Mouse (Mus musculus) myocyte (in vitro differentiated cells): ENCODE measurements at regions not wholly inside any gene's neighbourhood (a gene's known extent, or its start where the extent isn't known, plus 50 kb on each side); places are given as distances from the start of the nearest gene placed in this dataset.

Experiments used
- H3K27me3 ChIP-seq: one replicate; pipeline ENCODE4 v1.6.1; 2011; ENCODE audit not compliant: control insufficient read depth, insufficient read depth, insufficient read length
- H3K36me3 ChIP-seq: one replicate; pipeline ENCODE4 v1.6.1; 2011; ENCODE audit not compliant: control insufficient read depth, insufficient read depth
- H3K4me2 ChIP-seq: one replicate; pipeline ENCODE4 v1.6.1; 2011; ENCODE audit warnings: low read depth, control low read depth
- H3K4me3 ChIP-seq: one replicate; pipeline ENCODE4 v1.5.1; 2011; ENCODE audit warnings: mild to moderate bottlenecking, control low read depth, moderate library complexity
- H3K79me2 ChIP-seq: one replicate; pipeline ENCODE4 v1.6.1; 2011; ENCODE audit not compliant: control insufficient read depth, insufficient read depth
- H3ac ChIP-seq: one replicate; pipeline ENCODE4 v1.6.1; 2011; ENCODE audit not compliant: control insufficient read depth, insufficient read length
- CEBPB ChIP-seq: IDR thresholded peaks from 2 replicates; pipeline ENCODE4 v1.6.1; 2011; ENCODE audit warnings: mild to moderate bottlenecking, moderate library complexity; ENCODE audit not compliant: poor library complexity, insufficient read depth, severe bottlenecking
- E2F4 ChIP-seq: IDR thresholded peaks from one replicate; pipeline ENCODE4 v1.6.1; 2011; ENCODE audit warnings: mild to moderate bottlenecking, control low read depth, moderate library complexity; ENCODE audit not compliant: insufficient read depth
- MAX ChIP-seq: IDR thresholded peaks from one replicate; pipeline ENCODE4 v1.6.1; 2011; ENCODE audit warnings: low read depth, mild to moderate bottlenecking, control low read depth
- MYOD1 ChIP-seq, 3 experiments: IDR thresholded peaks; one replicate each; pipeline ENCODE4 v1.6.1; 2011; ENCODE audit warnings: control low read depth in 2 of 3, low read depth in 2 of 3, mild to moderate bottlenecking in 2 of 3, moderate library complexity in 1 of 3; ENCODE audit not compliant: insufficient read length in 2 of 3, control insufficient read depth in 1 of 3
- MYOG ChIP-seq, 3 experiments: IDR thresholded peaks; one replicate each; pipeline ENCODE4 v1.6.1; 2011; ENCODE audit warnings: control low read depth in 2 of 3, low read depth in 2 of 3, mild to moderate bottlenecking in 2 of 3; ENCODE audit not compliant: insufficient read length in 2 of 3, control insufficient read depth in 1 of 3, insufficient read depth in 1 of 3
- POLR2A ChIP-seq: IDR thresholded peaks from one replicate; pipeline ENCODE4 v1.6.1; 2011; ENCODE audit warnings: low read depth, mild to moderate bottlenecking, control low read depth, moderate library complexity; ENCODE audit not compliant: insufficient read length
- POLR2AphosphoS2 ChIP-seq: IDR thresholded peaks from one replicate; pipeline ENCODE4 v1.6.1; 2011; ENCODE audit warnings: low read depth, control low read depth; ENCODE audit not compliant: insufficient read length
- REST ChIP-seq: IDR thresholded peaks from one replicate; pipeline ENCODE4 v1.6.1; 2011; ENCODE audit warnings: mild to moderate bottlenecking, control low read depth, moderate library complexity; ENCODE audit not compliant: insufficient read depth, insufficient read length
- SRF ChIP-seq: IDR thresholded peaks from one replicate; pipeline ENCODE4 v1.6.1; 2011; ENCODE audit warnings: low read depth; ENCODE audit not compliant: control insufficient read depth, insufficient read length
- TCF12 ChIP-seq: IDR thresholded peaks from one replicate; pipeline ENCODE4 v1.6.1; 2011; ENCODE audit warnings: mild to moderate bottlenecking, control low read depth; ENCODE audit not compliant: poor library complexity, insufficient read depth, severe bottlenecking
- TCF3 ChIP-seq: IDR thresholded peaks from one replicate; pipeline ENCODE4 v1.6.1; 2011; ENCODE audit warnings: low read depth, control low read depth; ENCODE audit not compliant: insufficient read length
- USF1 ChIP-seq: IDR thresholded peaks from one replicate; pipeline ENCODE4 v1.6.1; 2011; ENCODE audit warnings: low read depth, mild to moderate bottlenecking, control low read depth, moderate library complexity

DNA sequence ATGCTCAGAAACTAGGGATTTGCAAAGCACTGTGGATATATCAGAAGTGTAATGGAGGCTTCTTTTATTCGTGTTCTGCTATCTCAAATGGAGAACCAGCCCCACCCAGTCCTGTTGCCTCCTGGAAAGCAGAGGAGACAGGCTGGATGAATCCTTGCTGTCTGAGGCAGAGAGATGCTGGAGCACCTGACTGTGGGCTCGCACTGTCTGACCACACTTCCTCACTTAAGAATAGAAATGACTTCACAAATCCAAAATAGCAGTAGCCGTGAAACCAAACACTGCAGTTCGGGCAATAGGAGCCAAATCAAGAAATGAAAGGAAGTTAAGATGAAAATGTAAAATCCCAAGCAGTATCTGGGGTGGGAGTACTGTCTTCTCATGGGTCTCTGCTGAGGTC, 299.4 kb upstream of the Kirrel3 start:
- H3K36me3 ChIP-seq = no peaks in the 10 kb centered on the region

DNA sequence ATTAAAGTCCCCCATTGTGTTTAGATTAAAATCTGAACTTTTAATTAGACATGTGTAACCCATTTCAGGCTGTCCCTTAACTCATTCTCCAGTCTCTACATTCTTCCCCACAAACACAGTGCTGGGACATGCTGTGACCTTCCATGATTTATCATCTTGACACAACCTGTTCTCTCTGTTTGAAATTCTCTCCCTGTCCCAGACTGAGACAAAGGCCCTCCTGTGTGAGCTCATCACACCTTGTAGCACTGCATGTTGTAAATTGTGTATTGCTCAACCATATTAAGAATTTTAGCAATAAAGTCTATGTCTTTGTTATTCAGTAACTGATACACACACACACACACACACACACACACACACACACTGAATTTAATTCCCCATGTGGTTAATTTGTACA, 293.2 kb upstream of the Kirrel3 start:
- H3K4me3 ChIP-seq = no peak overlapping the region
- TF ChIP-seq SRF (no peak), USF1 (no peak), REST (no peak), MYOG (IDR thresholded peaks at IDR 0.05; ENCODE audit: control insufficient read depth in 1 of 3, insufficient read depth in 1 of 3, insufficient read length in 2 of 3, low read depth in 2 of 3) (no peak), POLR2AphosphoS2 (no peak), E2F4 (no peak), POLR2A (no peak), MAX (no peak), MYOD1 (IDR thresholded peaks at IDR 0.05; ENCODE audit: control insufficient read depth in 1 of 3, insufficient read length in 2 of 3, low read depth in 2 of 3) (no peak)
- H3K36me3 ChIP-seq = no peaks in the 10 kb centered on the region
- no peak overlapping the region for H3ac ChIP-seq
- no peaks in the 10 kb centered on the region for H3K79me2 ChIP-seq
- no peak overlapping the region for H3K4me2 ChIP-seq
- no peaks in the 10 kb centered on the region for H3K27me3 ChIP-seq

More for the DNA sequence above, 299.4 kb upstream of the Kirrel3 start:
- TF ChIP-seq MYOD1 (IDR thresholded peaks at IDR 0.05; ENCODE audit: control insufficient read depth in 1 of 3, insufficient read length in 2 of 3, low read depth in 2 of 3) (peak in 1 of 3 experiments; percentile 36), MYOG (IDR thresholded peaks at IDR 0.05; ENCODE audit: control insufficient read depth in 1 of 3, insufficient read depth in 1 of 3, insufficient read length in 2 of 3, low read depth in 2 of 3) (no peak)
- H3K4me2 ChIP-seq = no peak overlapping the region
- no peaks in the 10 kb centered on the region for H3K79me2 ChIP-seq
- no peaks in the 10 kb centered on the region for H3K27me3 ChIP-seq
- no peak overlapping the region for H3ac ChIP-seq
- no peak overlapping the region for H3K4me3 ChIP-seq

GRCm38 (mm10) chr9:34202122-34202941, 283.4 kb upstream of the Kirrel3 start:
- Histone ChIP-seq H3K27me3 (no peaks in the 10 kb centered on the region), H3ac (no peak overlapping the region), H3K36me3 (no peaks in the 10 kb centered on the region), H3K4me3 (no peak overlapping the region), H3K79me2 (no peaks in the 10 kb centered on the region), H3K4me2 (no peak overlapping the region)
- no peak for TF ChIP-seq POLR2A
- TF ChIP-seq TCF12 = no peak
- no peak for TF ChIP-seq SRF

DNA sequence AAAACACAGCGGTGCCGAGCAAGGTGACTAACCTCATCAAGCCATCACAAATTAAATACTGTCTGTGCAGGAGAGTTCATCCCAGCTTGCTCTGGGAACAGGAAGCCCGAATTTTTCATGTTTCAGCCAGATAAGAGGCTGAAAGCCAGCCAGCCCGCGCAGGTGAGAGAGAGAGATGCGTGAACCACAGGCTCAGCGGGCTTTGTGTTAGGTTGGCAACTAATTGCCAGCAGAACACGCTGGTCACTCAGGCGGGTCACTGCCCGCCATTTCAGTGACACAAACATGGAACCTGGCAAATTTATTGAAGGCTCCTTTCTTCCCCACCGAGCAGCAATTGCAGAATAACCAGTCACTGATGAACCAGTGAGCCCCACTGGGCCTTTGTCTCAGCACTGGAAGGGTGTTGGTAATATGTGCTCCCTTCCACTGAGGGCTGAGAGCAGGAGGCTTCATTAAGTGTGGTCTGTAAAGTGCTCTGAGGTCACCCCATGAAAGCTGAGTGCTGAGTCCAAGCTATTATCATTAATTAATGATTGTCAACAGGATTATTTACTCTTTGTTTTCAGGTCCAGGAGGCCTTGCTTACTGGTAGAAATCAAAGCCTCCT, 282.6 kb upstream of the Kirrel3 start:
- no peak overlapping the region for H3K4me3 ChIP-seq
- no peak overlapping the region for H3ac ChIP-seq
- H3K27me3 ChIP-seq = no peaks in the 10 kb centered on the region
- H3K36me3 ChIP-seq = no peaks in the 10 kb centered on the region
- no peaks in the 10 kb centered on the region for H3K79me2 ChIP-seq
- TF ChIP-seq MAX (no peak), MYOD1 (IDR thresholded peaks at IDR 0.05; ENCODE audit: control insufficient read depth in 1 of 3, insufficient read length in 2 of 3, low read depth in 2 of 3) (no peak), TCF12 (no peak), E2F4 (no peak), MYOG (IDR thresholded peaks at IDR 0.05; ENCODE audit: control insufficient read depth in 1 of 3, insufficient read depth in 1 of 3, insufficient read length in 2 of 3, low read depth in 2 of 3) (no peak), TCF3 (no peak), REST (no peak), POLR2A (no peak), CEBPB (no peak), USF1 (no peak), POLR2AphosphoS2 (no peak), SRF (no peak)
- no peak overlapping the region for H3K4me2 ChIP-seq

DNA sequence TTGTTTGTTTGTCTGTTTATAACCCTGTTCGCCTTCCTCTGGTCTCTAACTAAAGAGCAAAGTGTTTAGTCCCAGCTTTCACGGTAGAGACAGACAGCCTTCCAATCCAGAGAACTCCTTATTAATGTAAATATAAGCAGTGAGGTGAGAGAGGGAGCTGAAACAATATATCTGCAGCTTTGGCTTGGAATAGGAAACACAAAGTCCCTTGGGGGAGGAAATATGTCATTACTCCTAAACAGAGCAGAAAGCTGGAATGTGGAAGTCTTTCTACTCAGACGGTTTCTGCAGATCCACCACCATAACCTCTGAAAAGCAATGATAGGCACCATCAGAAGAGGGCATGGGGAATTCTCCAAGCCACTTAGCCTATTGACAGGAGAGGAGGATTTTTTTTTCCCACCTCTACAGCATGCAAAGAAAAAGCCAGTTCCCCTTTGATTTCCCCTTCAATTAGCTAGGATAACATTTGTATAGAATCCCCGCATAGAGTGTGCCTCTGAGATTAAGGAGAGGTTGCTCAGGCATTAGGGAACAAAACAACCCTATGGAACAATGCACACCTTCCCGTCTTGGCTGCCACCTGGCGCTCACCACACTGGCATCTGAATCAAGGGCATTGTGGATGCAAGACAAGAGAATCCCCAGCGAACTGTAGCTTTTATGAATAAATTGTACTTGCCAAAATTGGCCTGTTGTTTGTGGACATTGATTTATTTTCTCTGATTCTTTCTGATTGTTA, 281.9 kb upstream of the Kirrel3 start:
- Histone ChIP-seq H3K79me2 (no peaks in the 10 kb centered on the region), H3K4me3 (no peak overlapping the region), H3K27me3 (no peaks in the 10 kb centered on the region), H3ac (no peak overlapping the region), H3K4me2 (no peak overlapping the region), H3K36me3 (no peaks in the 10 kb centered on the region)
- TF ChIP-seq CEBPB (no peak), TCF12 (no peak), E2F4 (no peak), POLR2A (no peak), MYOD1 (IDR thresholded peaks at IDR 0.05; ENCODE audit: control insufficient read depth in 1 of 3, insufficient read length in 2 of 3, low read depth in 2 of 3) (no peak), SRF (no peak), TCF3 (no peak), POLR2AphosphoS2 (no peak), USF1 (no peak), MYOG (IDR thresholded peaks at IDR 0.05; ENCODE audit: control insufficient read depth in 1 of 3, insufficient read depth in 1 of 3, insufficient read length in 2 of 3, low read depth in 2 of 3) (no peak), REST (no peak), MAX (no peak)
